Mouse (Mus musculus) heart, embryonic 13.5 days (tissue): ENCODE results near the gene Elmo3. TPM values are rescaled to one million over a fixed set of nuclear protein-coding genes. Genes with fewer than 3 reads are reported as not detected.
A peak's percentile ranks its signal among the peaks of the same experiment; 100 is the strongest.

Source experiments
- ATAC-seq: fragments of 200-750 bp; cut with Nextera tagmentation; 2 replicates; pipeline ENCODE4 v1.8.0; 2017; ENCODE audit warnings: moderate TSS enrichment; ENCODE audit not compliant: insufficient number of reproducible peaks, low FRiP score, low TSS enrichment; ENCODE audit errors: extremely low read depth
- H3K27ac ChIP-seq: fragments of 300-500 bp; sonication (generic); replicated peaks from 2 replicates; pipeline ENCODE4 v1.5.1; 2015; ENCODE audit warnings: moderate library complexity, mild to moderate bottlenecking, inconsistent platforms
- H3K27me3 ChIP-seq: fragments of 300-500 bp; sonication (generic); replicated peaks from 2 replicates; pipeline ENCODE4 v1.6.1; 2015; ENCODE audit warnings: mild to moderate bottlenecking, inconsistent platforms
- H3K36me3 ChIP-seq: fragments of 300-500 bp; sonication (generic); 2 replicates; pipeline ENCODE4 v1.6.1; 2015; ENCODE audit warnings: mild to moderate bottlenecking, inconsistent platforms
- H3K4me1 ChIP-seq: fragments of 300-500 bp; sonication (generic); 2 replicates; pipeline ENCODE4 v1.6.1; 2015; ENCODE audit warnings: inconsistent platforms
- H3K4me2 ChIP-seq: fragments of 300-500 bp; sonication (generic); 2 replicates; pipeline ENCODE4 v1.6.1; 2015; ENCODE audit warnings: inconsistent platforms, mild to moderate bottlenecking, moderate library complexity
- H3K4me3 ChIP-seq: fragments of 300-500 bp; sonication (generic); 2 replicates; pipeline ENCODE4 v1.5.1; 2015; ENCODE audit warnings: moderate library complexity, mild to moderate bottlenecking, inconsistent platforms
- H3K9ac ChIP-seq: fragments of 300-500 bp; sonication (generic); 2 replicates; pipeline ENCODE4 v1.6.1; 2015; ENCODE audit warnings: inconsistent platforms, mild to moderate bottlenecking, moderate library complexity
- H3K9me3 ChIP-seq: fragments of 300-500 bp; sonication (generic); 2 replicates; pipeline ENCODE4 v1.6.1; 2016; ENCODE audit warnings: inconsistent platforms
- WGBS: fragments of 180-500 bp; shearing (Covaris S2); methylation state at CpG from one replicate; pipeline ENCODE4 v1.1.7; 2015; ENCODE audit warnings: mixed read lengths; 5-methylcytosine and 5-hydroxymethylcytosine counted together
- polyA plus RNA-seq: library from polyadenylated mRNA; unstranded; fragments of >200 nt; fragmentation: Nextera tagmentation; extraction: Ambion mirVana; gene quantifications from 2 replicates; pipeline ENCODE4 v1.2.1, GENCODE M21; 2015

Gene Elmo3
- polyA plus RNA-seq, result 2.3 and 2.6 TPM in 2 replicates

DNA sequence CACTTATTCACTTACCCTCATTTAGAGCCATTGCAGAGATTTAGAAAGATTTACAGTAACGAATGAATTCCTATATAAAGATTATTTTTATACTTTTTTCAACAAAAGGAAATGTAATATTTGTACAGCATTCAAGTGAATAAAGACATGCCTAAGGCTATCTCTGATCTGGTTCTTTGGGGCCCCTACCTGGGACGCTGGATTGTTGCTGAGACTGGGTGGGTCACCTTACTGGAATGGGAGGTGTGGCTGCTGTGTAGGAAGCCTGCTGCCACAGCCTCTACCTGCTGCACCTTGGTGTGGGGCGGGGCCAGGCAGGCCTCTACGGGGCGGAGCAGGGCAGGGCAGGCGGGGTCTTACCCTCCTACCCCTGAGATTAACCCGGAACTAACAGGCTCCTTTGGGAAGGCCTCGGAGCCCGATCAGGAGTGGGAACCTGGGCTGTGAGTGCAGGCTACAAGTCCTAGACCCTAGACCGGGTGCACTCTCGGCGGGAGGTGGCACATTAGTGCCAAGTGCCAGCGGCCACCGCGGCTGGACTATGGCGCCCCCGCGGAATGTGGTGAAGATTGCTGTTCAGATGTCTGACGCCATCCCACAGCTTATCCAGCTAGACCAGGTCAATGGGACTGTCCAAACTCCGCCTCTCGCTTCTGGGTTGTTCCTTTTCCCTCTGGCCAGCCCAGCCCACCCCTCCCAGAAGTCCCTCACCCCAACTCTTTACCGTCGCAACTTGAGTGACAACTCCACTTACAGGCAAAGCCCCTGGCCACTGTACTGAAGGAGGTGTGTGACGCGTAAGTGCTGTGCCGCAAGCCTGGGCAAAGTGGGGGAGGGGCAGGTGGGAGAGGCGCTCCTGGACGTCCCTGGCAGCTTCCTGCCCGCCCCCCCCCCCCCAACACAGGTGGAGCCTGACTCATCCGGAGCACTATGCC lies at the start of gene Elmo3:
Gene Elmo3 (plus strand): TSS at position 391 of the 935 bp plus-strand sequence.
- peak within 1 kb of the TSS; percentile 75 for H3K9ac ChIP-seq
- ATAC-seq, result peak; percentile 48
- peaks cover 82% of the 10 kb centered on the region for H3K36me3 ChIP-seq
- no peaks in the 10 kb centered on the region for H3K27me3 ChIP-seq
- H3K4me1 ChIP-seq, result peaks cover 41% of the 10 kb centered on the region
- no peaks in the 10 kb centered on the region for H3K9me3 ChIP-seq
- peak within 1 kb of the TSS; percentile 67 for H3K27ac ChIP-seq
- 6% methylated on average over 29 of the region's 30 CpGs for WGBS
- peak within 1 kb of the TSS; percentile 46 for H3K4me3 ChIP-seq
- peak within 1 kb of the TSS; percentile 70 for H3K4me2 ChIP-seq

DNA sequence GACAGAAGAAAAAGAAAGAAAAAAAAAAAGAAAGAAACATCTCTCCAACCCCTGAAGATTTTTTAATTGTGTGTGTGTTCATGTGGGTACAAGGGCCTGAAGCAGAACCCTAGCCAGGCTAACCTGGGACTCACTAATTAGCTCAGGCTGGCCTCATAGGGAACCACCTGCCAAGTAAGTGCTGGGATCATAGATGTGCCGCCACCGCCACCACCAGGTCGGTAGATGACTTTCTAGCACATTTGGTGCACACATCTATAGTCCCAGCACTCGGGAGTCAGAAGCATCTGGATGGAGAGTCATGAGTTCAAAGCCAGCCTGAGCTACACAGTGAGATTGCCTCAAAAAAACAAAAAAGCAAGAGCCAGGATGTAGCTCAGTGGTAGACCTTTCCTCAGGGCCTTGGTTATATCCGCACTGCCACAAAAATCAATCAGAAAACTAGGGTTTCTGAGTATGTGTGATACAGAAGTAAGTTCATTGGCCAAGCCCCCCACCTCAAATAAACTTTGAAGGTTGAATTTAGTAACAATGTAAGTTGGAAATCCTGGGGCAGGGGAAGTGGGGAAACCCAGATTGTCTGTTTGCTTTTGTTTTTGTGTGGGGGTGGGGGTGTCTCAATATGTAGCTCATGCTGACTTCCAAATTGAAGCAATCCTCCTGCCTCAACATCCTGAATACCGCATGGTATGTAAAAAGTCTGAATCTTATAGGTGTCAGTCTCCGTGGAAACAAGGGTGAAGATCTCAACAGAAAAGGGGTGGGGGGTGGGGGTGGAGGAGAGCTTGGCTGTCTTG lies 47.9 kb upstream of the Elmo3 start:
- H3K4me2 ChIP-seq, result no peak overlapping the region
- 65% methylated on average over 7 of the region's 7 CpGs for WGBS
- H3K27ac ChIP-seq, result no peak overlapping the region
- H3K36me3 ChIP-seq, result peaks cover 13% of the 10 kb centered on the region
- H3K9me3 ChIP-seq, result no peaks in the 10 kb centered on the region
- H3K4me3 ChIP-seq, result no peak overlapping the region
- peaks cover 48% of the 10 kb centered on the region for H3K4me1 ChIP-seq
- ATAC-seq, result no peak
- peaks cover 64% of the 10 kb centered on the region for H3K27me3 ChIP-seq
- H3K9ac ChIP-seq, result no peak overlapping the region

DNA sequence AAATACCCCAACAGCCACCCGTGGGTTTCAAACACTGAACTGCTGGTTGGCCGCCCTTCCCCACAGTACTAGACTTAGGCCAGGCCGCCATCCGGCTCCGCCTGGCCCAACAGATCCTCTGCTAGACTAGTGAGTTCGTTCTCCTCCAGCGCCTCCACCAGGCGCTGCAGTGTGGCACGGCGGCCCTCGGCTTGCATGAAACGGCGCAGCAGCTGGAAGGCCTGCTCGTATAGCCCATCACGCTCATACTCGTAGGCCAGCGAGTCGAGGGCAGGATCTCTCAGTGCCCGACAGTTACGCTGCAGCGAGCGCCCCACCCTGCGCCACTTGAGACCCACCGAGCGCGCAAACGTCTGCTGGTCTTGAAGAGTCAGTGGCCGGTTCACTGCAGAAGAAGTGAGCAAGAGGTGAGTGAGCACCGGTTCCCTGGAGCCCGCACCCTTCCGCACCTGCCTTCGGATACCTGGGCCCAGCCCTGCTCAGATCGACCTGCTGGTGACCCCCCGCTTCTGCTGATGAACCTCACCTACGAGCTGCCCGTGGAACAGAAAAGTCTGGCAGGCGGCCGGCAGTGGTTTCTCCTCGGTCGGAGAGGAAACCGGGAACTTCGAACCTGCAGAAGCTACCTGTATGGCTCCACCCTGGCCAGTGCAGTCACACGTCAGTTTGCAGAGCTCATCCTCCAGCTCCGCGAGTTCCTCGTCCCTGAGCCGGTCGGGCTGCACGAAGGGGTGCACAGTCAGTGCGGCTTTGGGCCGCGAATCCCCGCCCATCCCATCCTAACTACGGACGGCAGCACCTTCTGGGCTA lies 46.3 kb upstream of the Elmo3 start:
- WGBS, result 6% methylated on average over 55 of the region's 55 CpGs
- Histone ChIP-seq H3K27me3 (peaks cover 78% of the 10 kb centered on the region), H3K27ac (no peak overlapping the region), H3K4me3 (peak overlapping the region; percentile 55), H3K36me3 (no peaks in the 10 kb centered on the region), H3K4me2 (peak overlapping the region; percentile 86), H3K9ac (peak overlapping the region; percentile 55), H3K4me1 (peaks cover 39% of the 10 kb centered on the region), H3K9me3 (no peaks in the 10 kb centered on the region)
- ATAC-seq, result no peak

DNA sequence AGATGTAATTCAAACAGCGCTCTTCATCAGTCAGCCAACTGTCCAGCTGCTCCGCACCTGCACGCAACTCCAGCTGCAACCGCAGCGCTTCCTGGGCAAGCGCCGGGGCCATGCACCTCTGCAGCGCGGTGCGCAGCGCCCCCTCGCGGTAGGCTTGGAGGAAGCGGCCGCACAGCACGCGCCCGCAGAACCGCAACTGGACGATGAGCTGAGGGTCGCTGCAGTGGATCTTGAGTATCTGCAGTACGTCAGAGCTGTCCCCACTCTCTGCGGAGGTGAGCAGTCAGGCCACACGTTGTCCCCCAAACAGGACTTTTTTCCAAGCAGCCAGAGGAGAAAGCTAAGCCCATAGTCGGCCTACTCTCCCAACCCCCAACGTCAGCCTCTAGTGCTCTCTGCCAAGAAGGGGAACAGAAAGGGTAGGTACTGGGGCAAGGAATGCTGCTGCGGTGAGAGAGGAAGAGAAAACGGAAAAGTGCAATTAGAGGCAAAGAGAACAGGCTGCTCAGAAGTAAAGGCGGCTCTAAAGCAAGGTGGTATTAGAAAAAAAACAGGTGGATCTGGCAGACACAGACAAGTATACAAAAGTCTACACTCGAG lies 45.6 kb upstream of the Elmo3 start:
- H3K36me3 ChIP-seq, result no peaks in the 10 kb centered on the region
- H3K27ac ChIP-seq, result no peak overlapping the region
- ATAC-seq, result no peak
- no peaks in the 10 kb centered on the region for H3K9me3 ChIP-seq
- H3K4me1 ChIP-seq, result peaks cover 37% of the 10 kb centered on the region
- WGBS, result 3% methylated on average over 30 of the region's 30 CpGs
- H3K9ac ChIP-seq, result peak overlapping the region; percentile 55
- peaks cover 79% of the 10 kb centered on the region for H3K27me3 ChIP-seq
- peak overlapping the region; percentile 86 for H3K4me2 ChIP-seq
- H3K4me3 ChIP-seq, result peak overlapping the region; percentile 55

DNA sequence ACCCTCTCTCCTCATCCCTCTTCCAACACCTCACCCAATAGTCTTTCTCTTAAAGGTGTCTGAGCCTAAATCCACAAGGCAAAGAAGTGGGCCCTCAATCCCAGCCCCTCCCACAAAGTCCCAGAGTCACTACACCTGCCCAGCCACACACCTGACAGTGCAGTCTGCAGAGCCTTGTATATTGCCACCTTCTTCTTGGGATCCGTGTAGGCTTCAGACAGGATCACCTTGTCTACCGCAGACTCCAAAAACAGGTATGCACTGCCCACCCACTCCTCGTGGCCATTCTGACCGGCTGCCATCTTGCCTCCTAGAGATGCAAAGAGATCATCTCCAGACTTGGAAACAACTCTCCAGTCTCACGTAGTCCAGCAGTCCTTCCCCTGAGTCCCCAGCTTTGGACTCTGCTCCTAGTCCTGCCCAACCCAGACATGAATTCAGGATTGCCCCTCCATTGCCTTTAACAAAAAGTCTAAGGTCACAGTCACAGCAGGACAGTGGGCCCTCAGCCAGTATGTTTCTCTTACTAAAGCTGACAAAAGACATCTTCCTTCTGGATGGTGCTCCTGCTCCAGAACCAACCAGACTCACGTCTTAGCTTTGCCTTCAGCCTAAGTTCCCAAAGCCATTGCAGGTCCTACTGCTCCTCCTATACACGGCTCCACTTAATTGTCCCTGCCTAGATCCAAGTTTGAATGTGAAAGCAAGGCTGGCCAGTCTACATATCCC lies 44.9 kb upstream of the Elmo3 start:
- Histone ChIP-seq H3K4me1 (peaks cover 35% of the 10 kb centered on the region), H3K27ac (no peak overlapping the region), H3K4me3 (no peak overlapping the region), H3K9me3 (no peaks in the 10 kb centered on the region), H3K27me3 (peaks cover 83% of the 10 kb centered on the region), H3K4me2 (0 out of 2 replicates have a peak overlapping the region, but pooled peaks have one; percentile 86), H3K9ac (no peak overlapping the region; the same call in 1 of the 2 replicates), H3K36me3 (no peaks in the 10 kb centered on the region)
- ATAC-seq, result no peak
- WGBS, result 64% methylated on average over 7 of the region's 7 CpGs

DNA sequence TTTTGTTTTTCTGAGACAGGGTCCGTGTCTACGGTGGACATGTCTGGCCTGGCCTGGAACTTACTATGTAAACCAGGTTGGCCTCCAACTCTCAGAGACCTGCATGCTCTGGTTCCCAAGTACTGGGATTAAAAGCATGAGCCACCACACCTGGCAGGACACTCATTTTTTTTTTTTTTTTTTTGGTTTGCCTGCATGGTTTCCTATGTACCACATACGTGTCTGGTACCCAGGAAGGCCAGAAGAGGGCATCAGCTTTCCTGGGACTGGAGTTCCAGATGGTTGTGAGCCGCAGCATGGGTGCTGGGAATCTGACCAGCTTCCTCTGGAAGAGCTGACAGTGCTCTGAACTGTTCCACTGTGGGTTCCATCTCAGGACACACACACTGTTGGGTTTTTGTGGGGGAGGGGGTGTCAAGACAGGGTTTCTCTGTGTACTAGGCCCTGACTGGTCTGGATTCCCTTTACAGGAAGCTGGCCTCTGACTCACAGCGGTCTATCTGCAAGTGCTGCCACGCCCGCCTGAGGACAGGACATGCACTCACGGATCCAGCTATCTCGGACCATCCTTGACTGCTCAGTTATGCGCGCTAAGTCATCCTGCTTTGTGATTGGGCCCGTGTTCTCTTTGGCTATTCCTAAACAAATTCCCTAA lies 43.9 kb upstream of the Elmo3 start:
- H3K9me3 ChIP-seq, result 0 out of 2 replicates have a peak, but pooled peaks cover 5% of the 10 kb centered on the region
- H3K4me2 ChIP-seq, result no peak overlapping the region
- no peak overlapping the region for H3K9ac ChIP-seq
- no peaks in the 10 kb centered on the region for H3K36me3 ChIP-seq
- peaks cover 33% of the 10 kb centered on the region for H3K4me1 ChIP-seq
- 78% methylated on average over 12 of the region's 12 CpGs for WGBS
- no peak overlapping the region for H3K4me3 ChIP-seq
- no peak for ATAC-seq
- H3K27me3 ChIP-seq, result peaks cover 82% of the 10 kb centered on the region
- no peak overlapping the region for H3K27ac ChIP-seq

DNA sequence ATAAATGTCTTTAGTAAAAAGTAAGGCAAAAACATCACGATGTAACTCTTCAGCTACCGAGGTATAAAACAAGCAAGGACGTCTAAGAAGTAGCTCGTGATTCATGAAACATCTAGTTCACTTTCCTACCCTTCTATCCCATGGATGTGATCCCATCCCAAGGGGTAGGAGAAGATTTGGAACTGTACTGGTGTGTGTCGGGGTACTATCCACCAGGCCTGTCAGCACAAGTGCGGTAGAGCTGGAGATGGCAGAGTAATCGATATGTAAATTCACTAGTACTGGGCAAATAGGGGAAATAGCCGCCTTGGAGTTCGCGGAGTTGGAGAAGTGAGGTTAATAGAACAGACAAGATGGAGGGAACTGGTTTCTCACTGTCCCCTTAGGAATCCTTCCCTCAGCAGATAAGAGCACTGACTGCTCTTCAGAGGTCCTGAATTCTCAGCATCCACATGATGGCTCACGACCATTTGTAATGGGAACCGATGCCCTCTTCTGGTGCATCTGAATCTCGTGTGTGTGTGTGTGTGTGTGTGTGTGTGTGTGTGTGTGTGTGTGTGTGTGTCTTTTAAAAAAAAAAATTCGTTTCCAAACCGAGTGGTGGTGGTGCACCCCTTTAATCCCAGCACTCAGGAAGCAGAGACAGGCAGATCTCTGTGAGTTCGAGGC lies 42.0 kb upstream of the Elmo3 start:
- WGBS, result 40% methylated on average over 16 of the region's 16 CpGs
- H3K27ac ChIP-seq, result no peak overlapping the region
- peaks cover 39% of the 10 kb centered on the region for H3K4me1 ChIP-seq
- 0 out of 2 replicates have a peak, but pooled peaks cover 6% of the 10 kb centered on the region for H3K9me3 ChIP-seq
- H3K9ac ChIP-seq, result peak overlapping the region; percentile 88; the same call in 1 of the 2 replicates
- peaks cover 85% of the 10 kb centered on the region for H3K27me3 ChIP-seq
- no peaks in the 10 kb centered on the region for H3K36me3 ChIP-seq
- ATAC-seq, result no peak
- H3K4me2 ChIP-seq, result peak overlapping the region; percentile 96
- peak overlapping the region; percentile 84 for H3K4me3 ChIP-seq

DNA sequence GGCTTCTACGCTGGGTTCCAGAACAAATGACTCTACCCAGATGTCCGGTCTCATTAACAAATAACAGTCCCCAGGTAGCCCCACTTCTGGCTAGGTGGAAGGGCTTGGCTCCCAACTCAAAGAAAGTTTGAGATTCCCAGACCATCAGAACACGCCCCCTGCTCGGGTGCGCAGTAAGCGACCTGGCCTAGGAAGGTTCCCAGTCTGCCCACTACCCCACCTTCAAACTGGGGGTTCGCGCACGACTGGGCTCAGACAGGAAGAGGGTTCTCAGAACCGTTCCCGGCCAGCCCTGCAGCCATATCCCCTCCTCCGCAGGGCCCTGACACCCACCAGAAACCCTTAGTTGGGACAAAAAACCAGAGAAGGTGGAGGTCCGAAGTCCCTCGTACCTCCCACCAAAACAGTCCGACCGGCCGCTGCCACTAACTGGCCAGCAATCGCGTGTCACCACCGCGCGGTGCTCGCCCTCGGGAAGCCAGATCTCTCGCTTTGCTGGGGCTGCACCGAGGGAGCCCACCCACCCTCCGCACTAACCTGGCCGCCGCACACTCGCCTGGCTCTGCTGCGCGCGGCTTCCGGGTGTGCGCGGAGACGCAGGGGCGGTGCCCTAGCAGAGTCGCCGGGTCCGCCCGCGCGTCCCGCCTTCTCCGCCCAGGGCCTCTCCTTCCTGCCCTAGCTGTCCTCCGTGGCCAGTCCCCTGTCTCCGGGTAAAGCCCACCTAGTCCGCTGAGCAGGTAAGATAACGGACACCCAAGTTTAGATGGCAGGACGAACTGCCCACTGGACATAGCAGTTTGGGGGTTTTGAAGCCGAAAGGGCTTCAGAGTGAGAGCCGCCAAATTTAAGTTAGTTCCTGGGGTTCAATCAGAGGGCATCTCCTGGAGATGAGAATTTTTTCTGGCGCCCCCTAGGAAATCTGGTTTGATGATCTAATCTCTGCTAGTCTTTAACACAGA lies 41.1 kb upstream of the Elmo3 start, which contains the start of the genes Tradd and Fbxl8:
Gene Tradd (minus strand): TSS at position 586 of the 959 bp plus-strand sequence.
Gene Fbxl8 (plus strand): TSS at position 625 of the 959 bp plus-strand sequence.
- Histone ChIP-seq H3K27ac (no peak within 1 kb of the TSS), H3K9ac (peak within 1 kb of the TSS; percentile 88), H3K4me3 (peak within 1 kb of the TSS; percentile 84), H3K4me1 (peaks cover 39% of the 10 kb centered on the region), H3K4me2 (peak within 1 kb of the TSS; percentile 96), H3K36me3 (no peaks in the 10 kb centered on the region), H3K9me3 (0 out of 2 replicates have a peak, but pooled peaks cover 6% of the 10 kb centered on the region), H3K27me3 (peaks cover 85% of the 10 kb centered on the region)
- 1% methylated on average over 54 of the region's 54 CpGs for WGBS
- 0 out of 2 replicates have a peak, but pooled peaks have one; percentile 30 for ATAC-seq
